Mouse (Mus musculus): ENCODE measurements around the gene Pbld1. TPM values are rescaled to one million over a fixed set of nuclear protein-coding genes. Genes with fewer than 3 reads are reported as not detected.

Gene Pbld1
- total RNA-seq (2023) = not detected

GRCm38 (mm10) chr10:63059862-63060261 is at the start of gene Pbld1:
TSS of gene Pbld1 (plus strand) at chr10:63060162.

DNA sequence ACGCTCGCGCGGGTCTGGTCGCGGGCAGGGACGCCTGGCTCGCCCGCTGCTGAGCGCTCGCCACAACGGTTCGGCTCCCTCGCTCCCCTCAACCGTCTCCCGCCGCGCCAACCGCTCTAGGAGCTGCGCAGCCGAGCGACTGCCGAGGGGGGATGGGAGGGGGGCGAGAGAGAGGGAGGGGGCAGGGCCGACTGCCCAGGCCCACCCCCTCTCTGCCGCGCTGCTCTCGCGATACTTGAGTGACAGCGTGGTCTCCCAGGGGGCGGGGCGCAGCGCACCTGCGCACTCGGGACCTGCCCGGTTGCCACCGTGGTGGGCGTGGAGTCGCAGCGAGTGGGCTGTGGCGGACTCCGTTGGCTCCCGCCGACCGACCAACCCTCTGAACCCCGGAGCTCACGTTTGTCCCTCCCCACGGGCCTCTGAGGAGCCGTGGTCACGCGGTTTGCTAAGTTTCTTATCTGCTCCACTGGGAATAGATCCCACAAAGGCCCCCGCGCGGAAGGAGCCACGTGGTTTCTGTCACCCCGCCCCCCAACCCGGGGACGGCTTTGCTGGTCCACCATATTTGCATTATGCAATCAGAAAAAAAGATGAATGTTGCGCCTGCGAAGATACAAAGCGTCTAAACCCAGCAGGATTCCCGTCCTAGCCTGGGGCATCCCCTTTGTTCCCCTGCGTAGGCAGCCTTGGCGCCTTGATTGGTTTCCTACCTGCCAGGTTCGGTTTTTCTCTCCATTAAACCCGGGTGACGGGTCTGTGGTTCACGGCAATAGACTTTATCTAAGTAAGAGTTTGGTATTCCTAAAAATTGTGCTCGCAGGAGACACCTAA is 36.0 kb upstream of the Pbld1 start, which contains the start of the genes Hnrnph3 and Pbld2:
TSS of gene Hnrnph3 (minus strand) at position 469 of the 831 bp plus-strand sequence.
TSS of gene Pbld2 (plus strand) at position 567 of the 831 bp plus-strand sequence.

GRCm38 (mm10) chr10:63099521-63099920 is 39.6 kb downstream of the Pbld1 start, which contains the start of gene Atoh7:
TSS of gene Atoh7 (plus strand) at chr10:63099651.

Other genes with a start within 250 kb of the Pbld1 start
- gene Tet1, start 151.2 kb upstream of the Pbld1 start, total RNA-seq (2023) = 29.4 TPM
- gene Slc25a16, start 139.5 kb upstream of the Pbld1 start, total RNA-seq (2023) = 14.9 TPM
- gene Dna2, start 113.1 kb upstream of the Pbld1 start, total RNA-seq (2023) = 0.95 TPM
- 39.6 TPM for gene Rufy2, start 79.9 kb upstream of the Pbld1 start, total RNA-seq (2023)
- gene Hnrnph3, start 35.9 kb upstream of the Pbld1 start, total RNA-seq (2023) = 76.1 TPM
- gene Pbld2, start 35.8 kb upstream of the Pbld1 start, total RNA-seq (2023) = 2.1 TPM
- gene Atoh7, start 39.5 kb downstream of the Pbld1 start, total RNA-seq (2023) = not detected
- gene Mypn, start 143.8 kb downstream of the Pbld1 start, total RNA-seq (2023) = not detected
- 127 TPM for gene Herc4, start 183.6 kb downstream of the Pbld1 start, total RNA-seq (2023)

All from CD8-positive naive resting alpha-beta T cell, adult 57 days (primary cell).